Mouse (Mus musculus) stomach, embryonic 14.5 days (tissue): ENCODE data around the gene Gm20777. TPM values are rescaled to one million over a fixed set of nuclear protein-coding genes. Genes with fewer than 3 reads are reported as not detected.
"Not testable (repeated sequence)": the region's sequence is repeated elsewhere in the genome, so short reads cannot be mapped to it uniquely, and the experiment has no call there.

Experiments used
- ATAC-seq: fragments of 200-750 bp; cut with Nextera tagmentation; 2 replicates; pipeline ENCODE4 v1.8.0; 2017; ENCODE audit warnings: low read depth, moderate TSS enrichment; ENCODE audit not compliant: insufficient number of reproducible peaks, insufficient read depth, low FRiP score
- H3K27ac ChIP-seq: fragments of 300-500 bp; sonication (generic); 2 replicates; pipeline ENCODE4 v1.5.1; 2014; ENCODE audit warnings: mild to moderate bottlenecking, low read length, moderate library complexity, mixed read lengths
- H3K27me3 ChIP-seq: fragments of 300-500 bp; sonication (generic); 2 replicates; pipeline ENCODE4 v1.6.1; 2014; ENCODE audit warnings: low read length, control low read depth, mixed read lengths; ENCODE audit not compliant: control insufficient read depth, insufficient read depth
- H3K36me3 ChIP-seq: fragments of 300-500 bp; sonication (generic); 2 replicates; pipeline ENCODE4 v1.6.1; 2014; ENCODE audit warnings: mild to moderate bottlenecking, control low read depth, low read length, moderate library complexity, mixed read lengths; ENCODE audit not compliant: control insufficient read depth, insufficient read depth
- H3K4me1 ChIP-seq: fragments of 300-500 bp; sonication (generic); 2 replicates; pipeline ENCODE4 v1.6.1; 2014; ENCODE audit warnings: low read length, control low read depth, mixed read lengths; ENCODE audit not compliant: control insufficient read depth, insufficient read depth
- H3K4me2 ChIP-seq: fragments of 300-500 bp; sonication (generic); replicated peaks from 2 replicates; pipeline ENCODE4 v1.6.1; 2014; ENCODE audit warnings: low read depth, low read length, control low read depth
- H3K4me3 ChIP-seq: fragments of 300-500 bp; sonication (generic); 2 replicates; pipeline ENCODE4 v1.5.1; 2014; ENCODE audit warnings: low read depth, low read length, control low read depth
- H3K9ac ChIP-seq: fragments of 300-500 bp; sonication (generic); replicated peaks from 2 replicates; pipeline ENCODE4 v1.6.1; 2014; ENCODE audit warnings: low read depth, mild to moderate bottlenecking, control low read depth, low read length, moderate library complexity, mixed read lengths
- H3K9me3 ChIP-seq: fragments of 300-500 bp; sonication (generic); 2 replicates; pipeline ENCODE4 v1.6.1; 2016; ENCODE audit warnings: low read depth, low read length, control low read depth; ENCODE audit not compliant: control insufficient read depth
- whole genome bisulfite sequencing: fragments of 180-500 bp; shearing (Covaris S2); extraction: QIAGEN DNeasy Blood & Tissue Kit; methylation state at CpG from one replicate; pipeline ENCODE4 v1.1.7; 2014; 5-methylcytosine and 5-hydroxymethylcytosine counted together
- polyA plus RNA-seq: library from polyadenylated mRNA; unstranded; fragments of >200 nt; fragmentation: Nextera tagmentation; extraction: Ambion mirVana; gene quantifications from 2 replicates; pipeline ENCODE4 v1.2.1, GENCODE M21; 2014

Gm20777 gene
- not detected in 2 replicates for polyA plus RNA-seq

DNA sequence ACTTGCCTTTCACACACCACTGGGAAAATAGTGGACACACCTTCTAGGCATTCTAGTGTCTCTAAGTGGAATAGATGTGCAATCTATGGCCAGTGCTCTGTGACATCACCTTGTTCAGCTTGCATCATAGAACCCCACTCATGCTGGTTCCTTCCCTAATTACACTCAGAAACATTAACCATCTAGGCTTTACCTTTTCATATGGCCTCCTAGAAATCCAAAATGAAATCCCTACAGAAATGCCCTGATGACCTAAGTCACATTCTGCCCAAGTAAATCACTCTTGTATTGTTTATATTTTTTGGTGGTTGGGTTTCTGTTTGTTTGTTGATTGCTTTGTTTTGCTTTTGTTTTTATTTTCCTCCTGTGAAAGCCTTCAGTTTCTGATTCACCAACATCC is at the start of gene Gm20777:
Gene Gm20777 (minus strand): TSS at position 101 of the 400 bp plus-strand sequence.
- H3K27me3 ChIP-seq, H3K4me2 ChIP-seq, ATAC-seq, H3K4me1 ChIP-seq, H3K27ac ChIP-seq, H3K4me3 ChIP-seq, H3K36me3 ChIP-seq, H3K9ac ChIP-seq, H3K9me3 ChIP-seq: not testable (repeated sequence)

DNA sequence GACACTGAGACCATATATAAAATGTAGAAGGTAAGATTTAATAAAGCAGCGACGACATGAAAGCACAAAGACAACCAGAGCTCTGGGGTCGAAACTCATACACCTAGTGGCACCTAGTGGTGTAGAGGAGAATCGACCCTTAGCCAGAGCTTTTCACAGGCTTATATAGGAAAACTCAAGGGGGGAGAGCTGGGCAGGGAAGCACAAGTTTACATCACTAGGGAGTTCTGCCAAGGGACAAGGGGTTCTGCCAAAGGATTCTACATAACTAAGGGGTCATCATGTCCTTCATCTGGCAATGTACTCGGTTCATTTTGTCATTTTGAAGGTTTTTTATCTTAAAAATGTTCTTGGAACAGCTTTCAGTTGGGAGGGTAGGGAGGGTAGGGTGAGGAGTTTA is 42.7 kb downstream of the Gm20777 start:
- H3K4me1 ChIP-seq, H3K9me3 ChIP-seq, ATAC-seq, H3K27me3 ChIP-seq, H3K4me2 ChIP-seq, H3K27ac ChIP-seq, H3K36me3 ChIP-seq, H3K4me3 ChIP-seq, H3K9ac ChIP-seq: not testable (repeated sequence)
- no CpG with 5 or more reads among the region's 5 CpGs for WGBS

GRCm38 (mm10) chrY:10708761-10709160 is 43.5 kb downstream of the Gm20777 start:
- not testable (repeated sequence) for ATAC-seq, H3K9ac ChIP-seq, H3K27ac ChIP-seq, H3K4me2 ChIP-seq, H3K4me3 ChIP-seq, H3K36me3 ChIP-seq, H3K27me3 ChIP-seq, H3K4me1 ChIP-seq, H3K9me3 ChIP-seq
- 94% methylated on average over 24 of the region's 30 CpGs for WGBS

GRCm38 (mm10) chrY:10708226-10708625 is 44.0 kb downstream of the Gm20777 start:
- H3K9me3 ChIP-seq, H3K27ac ChIP-seq, H3K4me1 ChIP-seq, ATAC-seq, H3K4me3 ChIP-seq, H3K27me3 ChIP-seq, H3K4me2 ChIP-seq, H3K36me3 ChIP-seq, H3K9ac ChIP-seq: not testable (repeated sequence)
- WGBS: 89% methylated on average over 15 of the region's 16 CpGs

- not testable (repeated sequence) for H3K4me2 ChIP-seq, H3K27me3 ChIP-seq, ATAC-seq, H3K27ac ChIP-seq, H3K4me1 ChIP-seq, H3K4me3 ChIP-seq, H3K9ac ChIP-seq, H3K36me3 ChIP-seq, H3K9me3 ChIP-seq
- WGBS: 94% methylated on average over 5 of the region's 7 CpGs
Measured at GRCm38 (mm10) chrY:10706686-10707085, 45.6 kb downstream of the Gm20777 start.

Other genes with a start within 250 kb of the Gm20777 start
- gene Gm20737, start 216.4 kb downstream of the Gm20777 start, polyA plus RNA-seq: not detected in 2 replicates
- gene Gm21775, start 199.0 kb downstream of the Gm20777 start, polyA plus RNA-seq: not detected in 2 replicates
- not detected in 2 replicates for gene Gm21900, start 136.1 kb downstream of the Gm20777 start, polyA plus RNA-seq